Mouse (Mus musculus): Measurements from ENCODE around the gene Gpr39.
"Not testable (repeated sequence)": the region's sequence is repeated elsewhere in the genome, so short reads cannot be mapped to it uniquely, and the experiment has no call there.

Gpr39 gene

DNA sequence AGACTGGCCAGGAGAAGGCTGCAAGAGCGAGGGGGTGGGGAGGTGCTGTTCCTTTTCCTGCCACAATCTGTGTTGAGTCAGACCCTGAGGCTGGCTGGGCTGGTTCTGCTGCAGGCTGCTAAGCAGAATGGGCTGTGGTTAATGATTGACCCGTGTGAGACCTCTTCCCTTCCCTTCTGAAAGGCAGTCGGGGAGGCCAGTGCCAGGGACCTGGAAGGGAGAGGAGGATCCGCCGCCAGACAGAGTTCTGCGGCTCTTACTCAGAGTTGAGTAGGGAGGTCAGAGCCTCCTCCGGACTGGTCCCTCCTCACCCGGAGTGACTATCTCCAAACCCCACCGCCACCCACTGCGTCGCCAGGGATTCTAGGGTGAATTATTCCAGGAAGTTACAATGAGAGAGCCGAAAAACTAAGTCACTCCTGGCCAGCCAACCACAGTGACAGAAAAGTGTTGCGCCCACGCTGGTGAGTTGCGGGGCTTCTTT is at the start of gene Gpr39:
Gene Gpr39 (plus strand): TSS at position 206 of the 484 bp plus-strand sequence.
- DNase-seq (ENCODE audit: low spot score in 2 of 2) = peak; percentile 78 to 81

DNA sequence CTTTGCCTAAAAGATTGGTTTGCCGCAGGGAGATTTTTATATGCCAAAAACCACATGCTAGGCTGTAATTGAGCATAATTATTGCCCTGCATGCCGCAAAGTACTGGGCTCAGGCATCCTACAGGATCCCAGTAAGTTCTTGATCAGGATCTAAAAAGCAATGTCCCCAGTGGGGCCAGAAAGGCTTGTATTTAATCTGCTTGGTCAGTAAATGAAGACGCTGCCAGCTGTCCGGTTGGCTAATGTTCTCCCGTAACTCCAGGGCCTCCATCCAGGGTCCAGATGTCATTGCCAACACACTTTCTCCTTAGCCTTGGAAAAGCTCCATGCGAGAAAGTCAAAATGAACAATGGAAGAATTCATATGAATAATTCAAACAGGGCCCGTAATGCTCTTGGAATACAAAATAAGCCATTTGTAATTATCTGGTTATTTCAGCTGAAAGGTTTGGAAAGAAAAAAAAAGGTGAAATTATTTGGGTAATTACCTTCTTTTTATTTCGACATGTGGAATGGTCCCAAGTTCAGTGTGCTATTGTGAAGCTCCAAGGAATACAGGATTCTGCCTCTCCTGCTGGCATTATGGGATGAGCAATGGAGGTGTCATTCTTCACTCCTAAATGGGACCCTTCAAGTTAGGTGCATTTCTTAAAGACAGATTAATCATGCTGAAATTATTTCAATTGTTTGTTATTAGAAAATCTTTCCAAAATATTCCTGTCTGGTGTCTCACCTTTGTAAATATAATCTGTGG is 37.1 kb upstream of the Gpr39 start:
- DNase-seq (ENCODE audit: low spot score in 2 of 2) = peak in 1 of 2 experiments; percentile 15

DNA sequence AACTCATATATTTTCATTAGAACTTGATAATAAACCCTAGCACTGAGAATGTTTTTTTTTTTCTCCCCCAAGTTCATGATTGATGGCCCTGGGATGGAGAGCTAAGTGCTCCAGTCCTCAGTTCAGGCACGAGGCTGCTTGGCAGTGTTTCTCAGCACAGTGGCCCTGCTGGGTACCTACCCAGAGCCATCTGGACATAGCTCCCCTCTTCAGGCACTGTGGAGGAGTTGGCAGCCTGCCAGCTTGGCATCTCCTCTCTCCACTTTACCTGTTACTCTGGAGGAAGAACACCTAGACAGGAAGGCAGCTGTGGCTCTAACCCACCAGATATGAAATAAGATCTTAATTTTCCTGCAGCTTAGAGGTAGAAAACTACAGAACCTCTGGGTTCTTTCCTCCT is 33.2 kb upstream of the Gpr39 start:
- no peak for DNase-seq (ENCODE audit: low spot score in 2 of 2)

DNA sequence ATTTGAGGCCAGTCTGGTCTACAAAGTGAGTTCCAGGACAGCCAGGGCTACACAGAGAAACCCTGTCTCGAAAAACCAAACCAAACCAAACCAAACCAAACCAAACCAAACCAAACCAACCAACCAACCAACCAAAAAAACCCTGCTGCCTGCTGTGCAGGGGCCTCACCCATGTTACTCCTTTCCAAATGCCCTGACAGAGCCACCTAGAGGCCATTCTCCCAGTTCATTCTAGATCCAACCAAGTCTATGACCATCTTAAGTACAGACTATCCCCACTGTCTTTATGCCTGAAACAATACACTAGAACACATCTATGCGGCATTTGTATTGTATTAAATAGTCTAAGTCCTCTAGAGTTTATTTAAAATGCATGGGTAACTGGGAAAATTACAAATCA is 30.0 kb upstream of the Gpr39 start:
- not testable (repeated sequence) for DNase-seq (ENCODE audit: low spot score in 2 of 2)

DNA sequence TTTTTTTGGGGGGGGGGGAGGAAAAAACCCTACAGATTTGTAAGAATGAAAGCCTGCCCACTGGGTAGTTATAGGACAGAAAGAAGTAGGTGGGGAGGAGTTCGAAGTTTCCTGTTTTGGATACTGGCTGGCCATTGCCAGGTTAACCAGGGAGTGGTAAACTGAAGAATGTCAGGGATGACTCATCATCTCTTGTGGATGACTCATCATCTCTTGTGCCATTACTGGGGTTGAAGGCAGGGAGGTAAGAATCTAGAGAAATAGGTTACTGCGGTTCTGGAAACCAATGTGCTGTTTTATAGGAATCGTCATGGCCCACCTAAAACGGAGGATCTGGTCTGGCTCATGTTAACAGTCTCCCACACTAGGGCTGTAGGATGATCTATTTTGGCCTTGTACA is 28.8 kb upstream of the Gpr39 start:
- no peak for DNase-seq (ENCODE audit: low spot score in 2 of 2)

DNA sequence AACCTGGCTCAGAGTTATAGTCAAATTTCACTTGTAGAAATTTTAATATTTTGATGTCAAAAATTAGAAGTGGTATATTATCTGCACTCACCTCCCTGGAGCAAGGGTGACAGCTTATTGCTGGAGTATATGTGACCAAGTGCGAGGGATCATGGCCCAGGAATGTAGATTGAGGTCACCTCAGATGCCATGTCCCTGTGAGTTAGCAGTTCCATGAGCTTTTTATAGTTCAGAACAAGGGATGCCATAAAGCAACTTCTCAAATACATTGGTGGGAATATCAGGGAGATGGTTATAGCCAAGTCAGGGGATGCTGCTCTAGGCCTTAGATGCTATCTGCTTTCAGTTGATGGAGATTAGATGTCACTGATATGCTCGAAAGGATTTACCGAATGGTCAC is 27.7 kb upstream of the Gpr39 start:
- DNase-seq (ENCODE audit: low spot score in 2 of 2) = no peak

DNA sequence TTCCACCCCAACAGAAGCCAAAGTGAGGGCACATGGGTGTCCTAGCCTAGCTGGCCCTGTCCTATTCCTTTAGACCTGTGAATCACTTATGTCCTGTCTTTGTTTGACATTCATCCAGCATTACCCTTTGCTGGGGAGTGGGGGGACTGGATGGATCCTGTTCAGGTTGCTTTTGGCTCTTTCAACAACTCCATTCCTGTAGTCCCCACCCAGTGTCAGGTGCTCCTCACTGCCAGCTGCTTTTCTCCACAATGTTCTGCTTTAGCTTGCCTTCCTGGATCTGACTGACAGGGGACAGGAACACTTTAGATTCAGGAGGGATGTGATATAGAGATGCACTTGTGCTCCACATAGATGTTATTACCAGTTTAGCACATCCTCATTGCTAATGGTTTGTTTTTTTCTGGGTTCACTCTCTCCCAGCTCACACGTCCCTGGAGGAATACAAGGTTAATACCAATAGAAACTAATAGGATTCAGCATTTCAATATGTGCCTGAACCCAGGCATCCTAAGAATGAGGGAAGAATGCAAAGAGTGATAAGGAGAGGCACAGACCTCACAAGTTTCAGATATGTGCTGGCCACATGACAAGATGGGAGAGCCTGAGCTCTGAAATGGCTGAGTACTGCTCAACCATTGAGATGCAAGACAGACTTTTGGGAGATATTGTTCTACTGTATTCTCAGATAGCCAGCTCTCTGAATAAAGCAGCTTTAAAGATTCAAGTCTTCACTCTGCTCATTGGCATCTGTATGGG is 23.8 kb upstream of the Gpr39 start:
- DNase-seq (ENCODE audit: low spot score in 2 of 2) = no peak

DNA sequence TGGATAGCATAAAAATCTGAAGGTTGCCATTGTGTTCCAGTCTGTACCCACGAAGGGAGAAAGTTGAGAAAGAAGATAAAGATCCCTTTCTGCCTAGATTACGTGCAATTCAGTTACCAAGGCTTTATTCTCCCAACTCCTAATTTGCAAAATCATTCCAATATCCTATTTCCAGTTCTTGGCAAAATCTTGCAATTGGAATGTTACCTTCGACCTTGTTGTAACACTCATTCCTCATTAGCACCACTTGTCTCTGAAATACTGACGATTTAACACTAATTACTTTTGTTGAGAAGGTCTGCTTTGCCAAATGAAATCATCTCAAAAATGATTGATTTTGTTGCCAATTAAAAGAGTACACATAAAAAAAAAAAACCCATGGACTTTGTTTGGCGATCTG is 19.4 kb upstream of the Gpr39 start:
- DNase-seq (ENCODE audit: low spot score in 2 of 2) = no peak

DNA sequence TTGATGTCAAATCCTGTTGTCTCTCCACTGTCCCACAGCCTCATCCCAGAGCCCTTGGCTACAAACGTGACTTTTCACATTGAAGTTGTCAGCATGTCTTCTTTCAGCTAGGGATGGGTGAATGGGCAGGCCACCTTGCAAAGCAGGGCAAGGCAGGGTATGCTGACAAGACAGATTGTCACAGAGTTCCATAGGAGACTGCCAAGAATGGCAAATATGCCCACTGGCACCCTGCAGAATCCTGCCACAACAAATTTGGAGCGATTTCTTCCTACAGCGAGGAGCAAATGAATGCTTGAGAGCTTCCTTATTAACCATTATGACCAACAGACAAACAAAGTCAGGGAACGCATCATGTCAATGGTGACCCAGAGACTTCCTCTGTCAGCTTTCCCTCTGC is 16.6 kb upstream of the Gpr39 start:
- DNase-seq (ENCODE audit: low spot score in 2 of 2) = no peak

DNA sequence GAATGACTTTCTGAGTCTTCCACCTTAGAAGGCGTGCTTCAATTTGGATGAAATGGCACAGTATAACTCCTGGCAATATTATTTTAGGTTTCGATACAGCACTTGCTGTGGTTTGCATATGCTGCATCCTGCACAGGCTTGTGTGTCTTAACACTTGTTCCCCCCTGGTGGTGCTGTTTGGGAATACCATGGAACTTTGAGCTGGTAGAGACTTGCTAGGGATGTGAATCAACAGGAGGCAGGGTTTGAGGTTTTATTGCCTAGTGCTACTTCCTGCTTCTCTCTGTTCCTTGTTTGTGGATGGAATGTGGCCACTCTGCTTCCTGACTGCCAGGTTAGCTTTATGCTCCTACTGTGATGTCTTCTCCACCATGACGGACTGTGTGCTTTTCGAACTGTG is 15.9 kb upstream of the Gpr39 start:
- no peak for DNase-seq (ENCODE audit: low spot score in 2 of 2)

DNA sequence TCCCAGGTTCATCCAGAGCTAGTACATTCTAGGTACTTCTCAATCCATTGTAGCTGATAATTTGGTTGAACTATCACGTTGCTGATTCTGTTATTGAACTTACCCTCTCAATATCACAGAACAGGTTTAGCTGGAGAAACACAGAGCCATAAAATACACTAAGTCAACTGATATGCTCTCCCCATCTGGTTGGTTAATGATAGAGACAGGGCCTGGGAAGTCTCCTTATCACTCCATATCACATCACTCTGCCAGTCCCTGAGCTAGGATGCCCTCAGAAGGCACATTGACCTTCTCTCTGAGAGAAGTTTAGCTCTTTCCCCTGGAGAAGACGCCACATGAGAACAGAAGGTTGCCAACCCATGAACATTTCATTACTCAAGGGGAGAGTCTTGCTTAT is 14.7 kb upstream of the Gpr39 start:
- DNase-seq (ENCODE audit: low spot score in 2 of 2) = no peak

DNA sequence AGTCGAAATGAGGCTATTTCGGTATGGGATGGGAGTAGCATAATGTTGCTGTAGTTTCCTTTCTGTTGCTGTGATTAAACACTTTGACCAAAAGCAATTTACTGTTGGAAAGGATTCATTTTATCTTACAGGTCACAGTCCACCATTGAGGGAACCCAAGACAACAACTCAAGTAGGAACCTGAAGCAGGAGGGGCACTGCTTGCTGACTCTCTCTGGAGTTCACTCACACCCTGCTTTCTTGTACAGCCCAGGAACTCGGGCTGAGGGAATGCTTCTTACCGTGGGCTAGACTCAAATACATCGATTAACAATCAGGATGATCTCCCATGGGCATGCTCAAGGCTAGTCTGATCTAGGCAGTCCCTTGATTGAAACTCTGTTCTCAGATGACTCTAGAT is 14.1 kb upstream of the Gpr39 start:
- DNase-seq (ENCODE audit: low spot score in 2 of 2) = no peak

DNA sequence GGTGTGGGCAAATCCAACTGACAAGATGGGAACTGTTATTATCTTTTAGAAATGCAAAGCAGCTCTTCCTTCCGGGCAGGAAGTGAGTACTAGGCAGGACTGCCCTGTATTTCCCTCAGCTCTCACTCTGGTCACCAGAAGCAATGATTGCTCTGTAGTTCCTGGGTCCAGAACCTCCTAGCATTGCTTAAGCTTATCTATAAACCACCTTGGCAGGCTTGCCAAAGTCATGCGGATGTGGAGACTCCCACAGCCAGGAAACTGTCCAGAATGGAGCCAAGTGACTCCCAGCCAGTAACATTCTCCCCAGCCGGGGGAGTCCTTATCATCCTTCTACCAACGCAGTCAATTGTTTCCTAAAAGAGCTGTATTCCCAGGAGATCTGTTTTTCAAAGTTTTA is 13.7 kb upstream of the Gpr39 start:
- peak; percentile 51 to 61 for DNase-seq (ENCODE audit: low spot score in 2 of 2)

DNA sequence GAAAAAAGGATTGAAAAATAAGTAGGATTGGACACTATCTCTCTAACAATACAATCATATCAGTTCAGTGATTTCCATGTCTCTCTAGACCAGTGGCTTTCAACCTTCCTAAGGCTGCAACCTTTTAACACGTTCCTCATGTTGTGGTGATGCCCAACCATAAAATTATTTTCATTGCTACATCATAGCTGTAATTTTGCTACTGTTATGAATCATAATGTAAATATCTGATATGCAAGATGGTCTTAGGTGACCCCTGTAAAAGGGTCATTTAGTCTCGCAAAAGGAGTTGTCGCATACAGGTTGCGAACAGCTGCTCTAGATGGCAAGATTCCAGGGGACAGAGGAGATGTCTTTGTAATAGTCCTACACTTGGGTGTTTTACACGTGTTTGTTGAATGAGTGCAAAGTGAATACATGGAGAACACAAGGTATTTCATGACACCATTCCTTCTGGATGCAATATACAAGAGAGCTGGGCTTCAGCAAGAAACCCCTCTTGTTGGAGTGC is 11.6 kb upstream of the Gpr39 start:
- DNase-seq (ENCODE audit: low spot score in 2 of 2) = no peak

DNA sequence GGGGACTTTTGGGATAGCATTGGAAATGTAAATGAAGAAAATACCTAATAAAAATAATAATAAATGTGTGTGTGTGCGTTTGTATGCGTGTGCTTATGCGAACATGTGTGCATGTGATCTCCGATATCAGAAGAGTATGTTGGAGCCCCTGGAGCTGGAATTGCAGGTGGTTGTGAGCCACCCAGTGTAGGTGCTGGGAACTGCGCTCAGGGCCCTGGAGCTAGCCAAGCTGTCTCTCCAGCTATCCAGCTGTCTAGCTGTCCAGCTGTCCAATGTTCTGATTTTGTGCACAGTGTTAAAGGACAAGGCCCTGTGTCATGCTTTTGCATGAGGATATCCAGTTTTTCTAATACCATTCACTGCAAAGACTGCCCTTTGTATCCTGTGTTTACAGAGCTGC is 7.8 kb upstream of the Gpr39 start:
- DNase-seq (ENCODE audit: low spot score in 2 of 2) = no peak

DNA sequence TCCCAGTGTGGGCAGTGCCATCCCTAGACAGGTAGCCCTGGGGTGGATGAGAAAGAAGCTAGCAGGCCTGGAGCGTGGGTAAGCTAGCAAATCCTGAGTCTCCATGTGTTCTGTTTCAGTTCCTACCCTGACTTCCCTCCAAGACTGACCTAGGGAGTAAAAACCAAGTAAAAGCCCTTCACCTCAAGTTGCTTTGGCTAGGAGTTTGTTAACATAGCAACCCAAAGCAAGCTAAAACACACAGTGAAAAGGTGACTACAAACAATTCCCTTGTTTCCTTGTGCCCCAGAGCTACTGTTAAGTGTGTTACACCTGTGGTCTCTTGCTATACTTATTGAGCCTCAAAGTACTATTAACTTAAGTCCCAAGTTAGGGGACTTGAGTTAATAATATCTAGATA is 1.6 kb upstream of the Gpr39 start:
- no peak for DNase-seq (ENCODE audit: low spot score in 2 of 2)

DNA sequence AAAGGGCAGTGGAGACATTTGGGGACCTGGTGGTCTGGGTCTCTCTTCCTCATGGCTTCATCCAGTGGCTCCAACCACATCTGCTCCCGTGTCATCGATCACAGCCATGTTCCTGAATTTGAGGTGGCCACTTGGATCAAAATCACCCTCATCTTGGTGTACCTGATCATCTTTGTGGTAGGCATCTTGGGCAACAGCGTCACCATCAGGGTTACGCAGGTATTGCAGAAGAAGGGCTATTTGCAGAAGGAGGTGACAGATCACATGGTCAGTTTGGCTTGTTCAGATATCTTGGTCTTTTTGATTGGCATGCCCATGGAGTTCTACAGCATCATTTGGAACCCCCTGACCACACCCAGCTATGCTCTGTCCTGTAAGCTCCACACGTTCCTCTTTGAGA is 491 bp downstream of the Gpr39 start:
- peak; percentile 74 to 83 for DNase-seq (ENCODE audit: low spot score in 2 of 2)

DNA sequence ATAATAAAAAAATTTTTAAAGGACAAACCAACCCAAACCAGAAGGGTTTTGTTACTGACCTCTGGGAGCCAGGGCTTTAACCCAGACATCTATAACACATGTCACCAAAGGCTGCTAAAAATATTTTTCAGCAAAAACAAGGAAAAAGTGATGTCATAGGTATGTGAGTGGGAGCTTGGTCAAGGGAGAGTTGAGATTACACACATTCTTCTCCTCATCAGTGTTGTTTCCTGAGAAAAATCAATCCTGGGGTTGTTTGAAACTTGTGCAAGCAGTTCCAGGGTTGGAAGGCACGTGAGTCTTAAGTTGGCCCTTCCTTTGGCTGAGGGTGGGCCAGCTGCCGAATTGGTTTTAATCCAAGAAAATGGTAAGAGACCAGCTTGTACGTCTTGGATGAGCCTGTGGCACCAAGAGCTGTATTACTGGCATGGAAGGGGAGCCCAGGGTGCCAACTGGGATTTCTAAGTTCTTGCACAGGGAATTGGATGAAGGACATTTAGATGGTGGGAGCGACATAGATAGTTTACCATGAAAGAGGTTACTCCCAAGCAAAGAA is 2.8 kb downstream of the Gpr39 start:
- no peak for DNase-seq (ENCODE audit: low spot score in 2 of 2)

DNA sequence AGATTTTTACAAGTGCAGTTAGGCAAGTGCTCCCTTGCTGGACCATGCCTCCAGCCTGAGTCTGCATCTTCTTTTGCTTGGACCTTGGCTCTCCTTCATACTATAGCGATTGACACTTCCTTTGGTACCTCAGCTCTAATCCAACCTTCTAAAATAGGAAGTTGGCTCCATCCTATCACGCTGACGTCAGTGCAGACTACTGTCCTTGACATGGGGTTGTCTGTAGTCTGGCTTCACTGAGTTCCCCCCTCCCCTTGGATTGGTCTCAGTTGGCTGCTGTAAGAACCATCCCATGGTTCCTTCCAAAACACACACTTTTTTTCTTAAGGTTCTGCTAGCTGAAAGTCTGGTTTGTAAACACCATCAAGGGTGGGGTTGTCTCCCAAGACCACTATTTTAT is 7.6 kb downstream of the Gpr39 start:
- DNase-seq (ENCODE audit: low spot score in 2 of 2) = no peak

DNA sequence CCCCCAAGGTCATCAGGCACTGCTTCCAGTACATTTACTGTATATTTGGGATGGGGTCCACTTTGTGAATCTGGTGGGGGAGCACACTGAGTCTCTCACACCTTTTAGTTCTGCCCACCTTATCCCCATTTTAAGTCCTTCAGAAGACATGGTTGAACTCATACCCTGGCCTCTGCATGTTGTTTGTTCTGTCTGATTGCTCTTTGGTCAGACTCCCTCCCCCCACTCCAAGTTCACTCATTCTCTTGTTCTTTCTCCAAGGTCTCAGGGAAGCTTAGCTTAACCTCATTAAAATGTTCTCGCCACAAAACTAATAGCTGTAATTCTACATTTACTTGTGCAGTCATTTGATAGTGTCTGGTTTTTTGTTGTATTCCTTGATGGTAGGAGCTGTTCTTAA is 8.5 kb downstream of the Gpr39 start:
- DNase-seq (ENCODE audit: low spot score in 2 of 2) = no peak

DNA sequence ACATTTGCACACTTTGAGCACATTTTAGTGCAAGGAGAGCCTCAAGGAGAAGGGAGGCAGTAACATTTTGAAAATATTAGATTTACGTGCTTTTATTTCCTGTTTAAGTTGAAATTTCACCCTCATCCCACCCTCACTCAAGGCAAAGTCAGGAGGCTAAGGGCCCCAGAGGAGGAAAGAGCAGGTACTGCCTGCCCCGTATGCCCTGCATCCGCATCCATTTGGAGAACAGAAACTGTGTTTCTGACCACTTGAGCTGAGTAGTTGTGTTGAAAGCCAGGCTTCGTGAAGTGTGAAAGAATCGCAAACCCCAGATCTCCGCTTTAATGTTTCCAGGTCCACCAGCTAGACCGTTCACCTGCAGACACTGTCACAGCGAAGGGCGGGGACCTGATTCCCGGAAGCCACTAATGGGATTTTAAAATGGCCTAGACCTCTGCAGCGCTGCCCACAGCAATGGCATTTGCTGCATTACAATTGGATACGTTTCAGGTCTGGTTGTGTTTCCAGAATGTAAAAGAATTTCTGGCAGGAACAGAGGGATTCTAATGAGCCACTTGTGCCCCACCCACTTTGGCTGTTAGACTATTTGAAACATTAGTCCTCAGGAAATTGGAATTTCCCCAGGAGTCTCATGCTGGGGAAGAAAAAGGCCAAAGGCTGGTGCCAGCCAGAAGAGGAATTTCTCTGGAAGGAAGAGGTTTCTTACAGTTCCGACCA is 11.1 kb downstream of the Gpr39 start:
- DNase-seq (ENCODE audit: low spot score in 2 of 2) = no peak

DNA sequence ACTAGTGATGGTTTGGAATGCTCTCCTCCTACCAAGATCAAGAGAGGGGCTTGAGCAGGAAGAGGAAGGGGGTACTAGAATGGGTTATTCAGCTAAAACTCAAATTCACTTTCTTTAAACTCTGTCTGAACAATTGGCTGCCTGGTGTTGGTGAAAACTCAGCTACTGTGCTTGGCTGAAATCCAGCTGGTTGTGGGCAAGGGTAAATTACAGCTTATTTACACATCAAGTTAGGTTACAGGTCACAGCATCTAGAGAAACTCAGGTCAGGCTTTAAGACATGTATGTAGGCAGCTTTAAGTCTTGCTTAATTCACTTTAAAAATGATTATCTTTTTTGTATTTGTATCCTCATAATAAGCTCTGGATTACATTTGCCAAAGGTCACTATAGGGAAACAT is 16.7 kb downstream of the Gpr39 start:
- peak in 1 of 2 experiments; percentile 49 for DNase-seq (ENCODE audit: low spot score in 2 of 2)
